Mouse (Mus musculus): ENCODE measurements around the gene Mta3. TPM values are rescaled to one million over a fixed set of nuclear protein-coding genes. Genes with fewer than 3 reads are reported as not detected.

Gene Mta3
- polyA plus RNA-seq, 1 experiment from 2014 or later = 30.8 TPM

DNA sequence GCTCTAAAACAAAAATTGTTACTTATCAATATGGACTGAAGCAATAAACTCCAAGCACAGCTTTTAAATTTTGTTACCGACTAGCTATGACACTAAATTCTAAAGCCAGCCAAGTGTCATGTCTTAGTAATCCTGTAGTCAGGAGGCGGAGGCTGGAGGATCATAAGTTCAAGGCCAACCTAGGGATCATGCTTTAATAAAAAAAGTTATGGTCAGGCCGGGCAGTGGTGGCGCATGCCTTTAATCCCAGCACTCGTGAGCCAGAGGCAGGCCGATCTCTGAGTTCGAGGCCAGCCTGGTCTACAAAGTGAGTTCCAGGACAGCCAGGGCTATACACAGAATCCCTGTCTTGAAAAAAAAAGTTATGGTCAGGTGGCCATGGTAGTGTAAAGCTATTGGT, 71.0 kb downstream of the Mta3 start:
- 98% methylated on average over 7 of the region's 7 CpGs for WGBS
- H3K4me2 ChIP-seq (ENCODE audit: low read depth, low read length) = no peak overlapping the region

DNA sequence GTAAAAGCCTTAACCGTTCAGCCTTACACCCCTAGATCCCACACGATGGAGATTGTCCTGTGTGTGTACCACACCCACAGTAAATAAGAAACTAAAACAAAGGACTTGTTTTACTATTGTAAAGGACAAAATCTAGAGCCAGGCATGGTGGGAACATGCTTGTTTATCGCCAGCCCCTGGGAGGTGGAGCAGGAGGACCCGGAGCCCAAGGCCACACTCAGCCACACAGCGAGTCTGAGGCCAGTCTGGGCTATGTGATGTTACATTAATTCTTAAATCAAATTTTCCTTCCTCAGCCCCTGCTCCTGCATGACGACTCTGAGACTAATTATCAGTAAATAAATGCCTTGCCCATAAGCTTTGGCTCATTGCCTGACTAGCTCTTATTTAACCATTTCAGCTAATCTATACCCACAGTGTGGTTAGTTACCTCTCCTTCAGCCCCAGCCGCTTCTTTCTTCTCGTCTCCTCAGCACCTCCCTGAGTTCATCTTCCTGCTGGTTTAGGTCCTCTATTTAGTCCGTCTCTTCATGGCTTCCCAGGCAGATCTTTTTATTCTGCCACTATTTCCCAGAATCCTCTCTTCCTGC, 71.6 kb downstream of the Mta3 start:
- DNase-seq (ENCODE audit: low spot score) (no peak), ATAC-seq (ENCODE audit: low read depth) (no peak)
- H3K27me3 ChIP-seq (replicated peaks; ENCODE audit: control insufficient read depth, insufficient read depth, low read length) = no peaks in the 10 kb centered on the region
- 0 out of 2 replicates have a peak, but pooled peaks cover 14% of the 10 kb centered on the region for H3K36me3 ChIP-seq (ENCODE audit: control insufficient read depth, insufficient read depth, low read length)
- no peak overlapping the region for H3K27ac ChIP-seq (replicated peaks; ENCODE audit: low read depth, low read length)
- H3K9me3 ChIP-seq (ENCODE audit: control insufficient read depth, low read length) = no peaks in the 10 kb centered on the region
- 0 out of 2 replicates have a peak, but pooled peaks cover 6% of the 10 kb centered on the region for H3K4me1 ChIP-seq (ENCODE audit: control insufficient read depth, insufficient read depth, low read length)
- no peak overlapping the region for H3K4me2 ChIP-seq (ENCODE audit: low read depth, low read length)
- no peak overlapping the region for H3K9ac ChIP-seq (ENCODE audit: low read depth, low read length)
- no peak overlapping the region for H3K4me3 ChIP-seq (ENCODE audit: low read depth, low read length)
- WGBS = 79% methylated on average over 9 of the region's 9 CpGs

More for the DNA sequence above, 71.0 kb downstream of the Mta3 start:
- Histone ChIP-seq H3K4me1 (ENCODE audit: control insufficient read depth, insufficient read depth, low read length) (0 out of 2 replicates have a peak, but pooled peaks cover 2% of the 10 kb centered on the region), H3K9ac (ENCODE audit: low read depth, low read length) (no peak overlapping the region), H3K9me3 (ENCODE audit: control insufficient read depth, low read length) (no peaks in the 10 kb centered on the region), H3K27me3 (replicated peaks; ENCODE audit: control insufficient read depth, insufficient read depth, low read length) (no peaks in the 10 kb centered on the region), H3K4me3 (ENCODE audit: low read depth, low read length) (no peak overlapping the region), H3K27ac (replicated peaks; ENCODE audit: low read depth, low read length) (no peak overlapping the region), H3K36me3 (ENCODE audit: control insufficient read depth, insufficient read depth, low read length) (0 out of 2 replicates have a peak, but pooled peaks cover 14% of the 10 kb centered on the region)
- ATAC-seq (ENCODE audit: low read depth) (no peak), DNase-seq (ENCODE audit: low spot score) (no peak)

DNA sequence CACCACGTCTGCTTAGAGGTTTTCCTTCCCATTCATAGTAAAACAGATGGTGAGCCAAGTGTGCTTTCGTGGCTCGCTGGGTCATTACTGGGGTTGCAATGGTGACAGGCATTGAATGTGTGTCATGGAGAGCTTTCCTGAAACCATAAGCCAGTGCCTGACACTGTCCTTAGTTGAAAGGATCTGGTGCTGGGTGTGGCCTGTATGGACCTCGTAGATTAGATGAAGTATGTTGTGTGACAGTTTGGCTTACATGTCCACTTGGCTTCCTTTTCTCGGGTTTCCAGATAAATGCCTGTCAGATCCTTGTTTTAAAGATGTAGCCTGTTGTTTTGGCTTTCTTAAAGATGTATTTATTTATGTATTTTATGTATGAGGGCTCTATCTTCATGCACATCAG, 74.3 kb downstream of the Mta3 start:
- Histone ChIP-seq H3K27ac (replicated peaks; ENCODE audit: low read depth, low read length) (no peak overlapping the region), H3K4me2 (ENCODE audit: low read depth, low read length) (no peak overlapping the region), H3K4me3 (ENCODE audit: low read depth, low read length) (no peak overlapping the region), H3K36me3 (ENCODE audit: control insufficient read depth, insufficient read depth, low read length) (peaks cover 23% of the 10 kb centered on the region), H3K27me3 (replicated peaks; ENCODE audit: control insufficient read depth, insufficient read depth, low read length) (no peaks in the 10 kb centered on the region), H3K9ac (ENCODE audit: low read depth, low read length) (no peak overlapping the region), H3K4me1 (ENCODE audit: control insufficient read depth, insufficient read depth, low read length) (peaks cover 14% of the 10 kb centered on the region; the same call in 1 of the 2 replicates), H3K9me3 (ENCODE audit: control insufficient read depth, low read length) (no peaks in the 10 kb centered on the region)
- no peak for ATAC-seq (ENCODE audit: low read depth)
- no peak for DNase-seq (ENCODE audit: low spot score)
- WGBS = 85% methylated on average over 5 of the region's 5 CpGs

DNA sequence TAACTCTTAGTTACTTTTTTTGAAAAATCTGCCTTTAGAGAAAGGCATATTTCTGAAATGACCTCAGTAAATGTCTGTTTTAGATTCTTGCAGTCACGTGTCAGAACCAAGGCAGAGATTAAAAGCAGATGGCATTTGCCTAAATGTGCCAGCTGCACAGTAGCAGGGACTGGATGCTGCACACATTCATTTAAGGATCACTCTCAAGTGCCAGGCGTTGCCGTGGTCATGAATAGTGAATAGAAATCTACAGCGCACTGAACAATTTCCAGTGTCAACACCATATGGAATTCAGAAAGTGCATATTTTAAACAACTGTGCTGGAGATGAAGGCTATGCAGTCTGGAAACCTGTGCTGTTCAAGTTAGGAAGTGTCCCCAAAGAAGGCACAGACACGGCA, 76.8 kb downstream of the Mta3 start:
- peak; percentile 90 for DNase-seq (ENCODE audit: low spot score)
- H3K4me3 ChIP-seq (ENCODE audit: low read depth, low read length) = no peak overlapping the region
- no peak overlapping the region for H3K9ac ChIP-seq (ENCODE audit: low read depth, low read length)
- WGBS = 21% methylated on average over 5 of the region's 5 CpGs
- peaks cover 14% of the 10 kb centered on the region; the same call in 1 of the 2 replicates for H3K4me1 ChIP-seq (ENCODE audit: control insufficient read depth, insufficient read depth, low read length)
- H3K27ac ChIP-seq (replicated peaks; ENCODE audit: low read depth, low read length) = peak overlapping the region; percentile 58; the same call in 1 of the 2 replicates
- no peak overlapping the region for H3K4me2 ChIP-seq (ENCODE audit: low read depth, low read length)
- peak; percentile 76 for ATAC-seq (ENCODE audit: low read depth)
- H3K27me3 ChIP-seq (replicated peaks; ENCODE audit: control insufficient read depth, insufficient read depth, low read length) = no peaks in the 10 kb centered on the region
- H3K36me3 ChIP-seq (ENCODE audit: control insufficient read depth, insufficient read depth, low read length) = peaks cover 21% of the 10 kb centered on the region
- H3K9me3 ChIP-seq (ENCODE audit: control insufficient read depth, low read length) = no peaks in the 10 kb centered on the region

DNA sequence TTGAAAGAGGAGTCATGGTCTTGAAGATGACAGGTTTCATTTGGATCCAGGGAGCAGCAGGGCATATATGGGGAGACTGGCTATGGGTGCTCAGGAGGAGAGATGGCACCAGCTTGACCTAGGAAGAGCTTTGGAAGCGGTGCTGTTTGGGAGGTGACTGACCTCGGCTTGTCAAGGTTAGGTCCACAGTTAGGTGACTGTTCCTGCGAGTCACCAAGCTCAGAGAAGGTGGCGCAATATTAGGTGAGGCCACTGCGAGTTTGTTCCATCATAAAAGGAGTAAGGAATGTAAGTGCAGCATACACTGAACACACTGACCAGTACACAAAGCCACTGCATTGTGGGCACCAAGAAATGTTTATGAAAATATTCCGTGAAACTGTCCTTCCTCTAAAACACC, 80.5 kb downstream of the Mta3 start:
- 92% methylated on average over 6 of the region's 6 CpGs for WGBS
- no peak overlapping the region for H3K4me2 ChIP-seq (ENCODE audit: low read depth, low read length)

DNA sequence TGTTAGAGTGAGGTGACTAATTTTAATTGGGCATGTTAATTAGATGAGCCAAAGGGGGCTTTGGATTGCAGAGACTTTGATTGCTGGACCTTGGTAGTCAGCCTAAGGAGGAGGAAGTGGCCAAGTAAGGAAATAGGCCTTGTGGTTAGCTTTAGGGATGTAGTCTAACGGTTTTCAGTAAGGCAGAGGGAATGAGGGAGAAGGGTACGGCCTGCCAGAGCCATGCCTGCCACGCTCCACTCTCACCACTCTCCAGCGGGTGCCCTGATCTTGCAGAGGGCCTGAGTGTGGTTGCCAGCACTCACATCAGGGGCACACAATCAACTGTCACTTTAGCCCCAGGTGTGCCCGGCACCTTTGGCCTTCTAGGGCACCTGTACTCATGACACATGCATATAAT, 84.2 kb downstream of the Mta3 start:
- H3K4me1 ChIP-seq (ENCODE audit: control insufficient read depth, insufficient read depth, low read length) = no peaks in the 10 kb centered on the region
- DNase-seq (ENCODE audit: low spot score) (no peak), ATAC-seq (ENCODE audit: low read depth) (no peak)
- H3K9ac ChIP-seq (ENCODE audit: low read depth, low read length) = no peak overlapping the region
- no peaks in the 10 kb centered on the region for H3K9me3 ChIP-seq (ENCODE audit: control insufficient read depth, low read length)
- no peaks in the 10 kb centered on the region for H3K27me3 ChIP-seq (replicated peaks; ENCODE audit: control insufficient read depth, insufficient read depth, low read length)
- no peak overlapping the region for H3K27ac ChIP-seq (replicated peaks; ENCODE audit: low read depth, low read length)
- no peak overlapping the region for H3K4me3 ChIP-seq (ENCODE audit: low read depth, low read length)
- 83% methylated on average over 5 of the region's 5 CpGs for WGBS
- no peak overlapping the region for H3K4me2 ChIP-seq (ENCODE audit: low read depth, low read length)
- H3K36me3 ChIP-seq (ENCODE audit: control insufficient read depth, insufficient read depth, low read length) = peaks cover 29% of the 10 kb centered on the region

More for the DNA sequence above, 80.5 kb downstream of the Mta3 start:
- Histone ChIP-seq H3K9me3 (ENCODE audit: control insufficient read depth, low read length) (no peaks in the 10 kb centered on the region), H3K27me3 (replicated peaks; ENCODE audit: control insufficient read depth, insufficient read depth, low read length) (no peaks in the 10 kb centered on the region), H3K27ac (replicated peaks; ENCODE audit: low read depth, low read length) (no peak overlapping the region), H3K9ac (ENCODE audit: low read depth, low read length) (no peak overlapping the region), H3K4me1 (ENCODE audit: control insufficient read depth, insufficient read depth, low read length) (peaks cover 14% of the 10 kb centered on the region; the same call in 1 of the 2 replicates), H3K4me3 (ENCODE audit: low read depth, low read length) (no peak overlapping the region), H3K36me3 (ENCODE audit: control insufficient read depth, insufficient read depth, low read length) (peaks cover 16% of the 10 kb centered on the region)
- ATAC-seq (ENCODE audit: low read depth) = no peak
- DNase-seq (ENCODE audit: low spot score) = no peak

DNA sequence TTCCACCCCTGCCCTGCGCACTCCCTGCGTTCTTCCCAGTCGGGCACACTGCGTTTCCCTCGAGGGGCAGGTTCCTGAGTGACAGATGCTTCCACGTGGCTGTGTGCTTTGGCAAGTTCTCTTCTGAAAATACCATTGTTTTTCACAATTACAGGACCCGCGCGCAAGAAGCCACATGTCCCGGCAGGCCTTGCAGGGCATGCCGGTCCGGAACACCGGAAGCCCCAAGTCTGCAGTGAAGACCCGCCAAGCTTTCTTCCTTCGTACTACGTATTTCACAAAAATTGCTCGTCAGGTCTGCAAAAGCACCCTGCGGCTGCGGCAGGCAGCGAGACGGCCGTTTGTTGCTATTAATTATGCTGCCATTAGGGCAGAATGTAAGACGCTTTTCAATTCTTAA, 86.4 kb downstream of the Mta3 start:
- DNase-seq (ENCODE audit: low spot score) = peak; percentile 47
- peak overlapping the region; percentile 7; the same call in 1 of the 2 replicates for H3K4me2 ChIP-seq (ENCODE audit: low read depth, low read length)
- ATAC-seq (ENCODE audit: low read depth) = 0 out of 2 replicates have a peak, but pooled peaks have one; percentile 30
- H3K27ac ChIP-seq (replicated peaks; ENCODE audit: low read depth, low read length) = no peak overlapping the region
- no peaks in the 10 kb centered on the region for H3K4me1 ChIP-seq (ENCODE audit: control insufficient read depth, insufficient read depth, low read length)
- no peaks in the 10 kb centered on the region for H3K9me3 ChIP-seq (ENCODE audit: control insufficient read depth, low read length)
- no peak overlapping the region for H3K9ac ChIP-seq (ENCODE audit: low read depth, low read length)
- 74% methylated on average over 23 of the region's 23 CpGs for WGBS
- H3K36me3 ChIP-seq (ENCODE audit: control insufficient read depth, insufficient read depth, low read length) = peaks cover 24% of the 10 kb centered on the region
- H3K27me3 ChIP-seq (replicated peaks; ENCODE audit: control insufficient read depth, insufficient read depth, low read length) = no peaks in the 10 kb centered on the region
- H3K4me3 ChIP-seq (ENCODE audit: low read depth, low read length) = no peak overlapping the region

DNA sequence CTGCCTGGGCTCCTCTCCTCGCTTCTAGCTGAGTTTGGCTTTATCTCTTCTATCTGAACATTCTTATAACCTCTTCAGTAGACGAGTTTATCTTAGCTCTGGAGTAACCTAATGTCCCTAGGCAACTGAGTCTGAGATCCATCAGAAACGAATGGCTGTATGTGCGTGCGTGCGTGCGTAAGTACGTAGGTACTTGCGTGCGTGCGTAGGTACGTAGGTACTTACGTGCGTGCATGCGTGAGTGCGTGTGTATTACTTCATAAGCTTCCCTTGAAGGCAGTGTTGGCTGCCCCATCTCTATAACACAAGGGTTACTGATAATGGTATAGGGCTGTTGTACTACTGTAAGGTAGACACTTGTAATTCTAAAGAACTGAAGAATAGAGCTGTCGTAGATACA, 89.2 kb downstream of the Mta3 start:
- no peak for DNase-seq (ENCODE audit: low spot score)
- Histone ChIP-seq H3K4me1 (ENCODE audit: control insufficient read depth, insufficient read depth, low read length) (no peaks in the 10 kb centered on the region), H3K27me3 (replicated peaks; ENCODE audit: control insufficient read depth, insufficient read depth, low read length) (no peaks in the 10 kb centered on the region), H3K9me3 (ENCODE audit: control insufficient read depth, low read length) (no peaks in the 10 kb centered on the region), H3K36me3 (ENCODE audit: control insufficient read depth, insufficient read depth, low read length) (peaks cover 24% of the 10 kb centered on the region), H3K4me3 (ENCODE audit: low read depth, low read length) (no peak overlapping the region), H3K4me2 (ENCODE audit: low read depth, low read length) (no peak overlapping the region), H3K27ac (replicated peaks; ENCODE audit: low read depth, low read length) (no peak overlapping the region), H3K9ac (ENCODE audit: low read depth, low read length) (no peak overlapping the region)
- WGBS = 95% methylated on average over 17 of the region's 17 CpGs
- no peak for ATAC-seq (ENCODE audit: low read depth)

DNA sequence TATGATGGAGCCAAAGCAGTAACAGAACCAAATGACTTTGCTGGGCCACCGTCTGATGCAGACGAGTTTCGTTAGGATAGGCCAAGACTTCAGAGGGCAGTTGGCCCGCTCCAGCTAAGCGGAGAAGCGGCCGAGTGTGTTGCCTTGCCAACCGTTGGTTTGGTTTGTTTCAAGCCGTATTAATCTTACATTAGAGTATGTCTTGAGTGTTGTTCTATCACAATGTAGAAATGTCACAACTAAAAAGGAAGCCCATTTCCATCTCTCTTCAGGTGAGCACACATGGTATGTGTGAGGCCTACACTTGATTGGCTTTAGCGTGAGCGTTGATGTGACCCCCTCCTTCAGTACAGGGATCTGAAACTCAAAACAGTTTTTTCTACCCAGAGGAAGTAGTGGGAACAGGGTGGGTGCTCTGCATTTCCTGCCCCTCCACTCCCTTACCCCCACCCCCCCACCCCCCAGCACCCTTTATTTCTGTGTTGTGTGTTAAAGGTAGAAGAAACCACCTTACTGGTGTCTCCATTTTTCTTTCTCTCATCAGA, 93.6 kb downstream of the Mta3 start:
- no peak overlapping the region for H3K4me3 ChIP-seq (ENCODE audit: low read depth, low read length)
- no peaks in the 10 kb centered on the region for H3K9me3 ChIP-seq (ENCODE audit: control insufficient read depth, low read length)
- DNase-seq (ENCODE audit: low spot score) (no peak), ATAC-seq (ENCODE audit: low read depth) (no peak)
- no peaks in the 10 kb centered on the region for H3K4me1 ChIP-seq (ENCODE audit: control insufficient read depth, insufficient read depth, low read length)
- H3K27ac ChIP-seq (replicated peaks; ENCODE audit: low read depth, low read length) = no peak overlapping the region
- 93% methylated on average over 11 of the region's 11 CpGs for WGBS
- no peak overlapping the region for H3K9ac ChIP-seq (ENCODE audit: low read depth, low read length)
- H3K36me3 ChIP-seq (ENCODE audit: control insufficient read depth, insufficient read depth, low read length) = peaks cover 7% of the 10 kb centered on the region
- no peaks in the 10 kb centered on the region for H3K27me3 ChIP-seq (replicated peaks; ENCODE audit: control insufficient read depth, insufficient read depth, low read length)
- H3K4me2 ChIP-seq (ENCODE audit: low read depth, low read length) = no peak overlapping the region

Measured in embryonic facial prominence, embryonic 14.5 days (tissue).